ENCODE assay signal across 7 mouse cellular contexts in genomic region chr13:19619216-19619927, GRCm38 (mm10). TPM values are rescaled to one million over a fixed set of nuclear protein-coding genes. Genes with fewer than 3 reads are reported as not detected.
DNase-seq lines count a peak whose midpoint lies in the region; ATAC-seq lines count a peak whose summit lies in the region.

Epdr1 (minus strand) TSS chr13:19619927.

- intact Hi-C loops in left cerebral cortex, postnatal 14 days (cut with DNase I), result no loop called here

- peak; percentile 82 for DNase-seq in adrenal gland, adult 2 months
- peak; percentile 89 for DNase-seq in embryo, embryonic 10 days (ENCODE audit: low spot score)
- DNase-seq in gastrocnemius, postnatal 10 days, result peak; percentile 59
- peak; percentile 43 for DNase-seq in induced T-regulatory cell, adult 2 months (ENCODE audit: low read depth)
- DNase-seq in left cerebral cortex, postnatal 14 days (ENCODE audit: low spot score in 2 of 2), result peak; percentile 75 to 77
- peak; percentile 49 to 66 for DNase-seq in right cerebral cortex, postnatal 36 days (ENCODE audit: low spot score in 2 of 2)

- ATAC-seq in megakaryocyte progenitor cell, adult 5-6 weeks (replicated peaks; ENCODE audit: poor library complexity), result peak; percentile 74

RNA-seq across cellular contexts. Expression of gene Epdr1, which starts in this region (rescaled TPM):
- 10 to 100 TPM; 21.5 to 30.5 TPM for total RNA-seq in adrenal gland, adult 2 months (2021)
- polyA plus RNA-seq in adrenal gland, adult 2 months (2012; rRNA removed), result 48.3 and 51.6 TPM in 2 replicates
- total RNA-seq in gastrocnemius, postnatal 10 days (2021), result 10 to 100 TPM; 54.0 to 55.1 TPM
- total RNA-seq in left cerebral cortex, postnatal 14 days (2021), result 10 to 100 TPM; 48.2 to 50.1 TPM
- 7.4 and 14.0 TPM in 2 replicates for total RNA-seq in megakaryocyte progenitor cell, adult 5-6 weeks (2015)
- 2.5 and 10.0 TPM in 2 replicates for total RNA-seq in megakaryocyte progenitor cell, adult 5-6 weeks (2017)

Comparison
In these comparisons a context has a peak if more than half of its experiments do, and no peak if none do; other contexts are left out.
1. Peak in every context shown above with its lines: DNase-seq and ATAC-seq.